Mouse (Mus musculus) CH12.LX (cell line): ENCODE results near the gene Ccdc38. TPM values are rescaled to one million over a fixed set of nuclear protein-coding genes. Genes with fewer than 3 reads are reported as not detected.

ENCODE experiments used
- DNase-seq: peaks from one replicate; pipeline ENCODE4 v3.0.0-alpha.2; 2013; ENCODE audit errors: extremely low read depth
- H3K27ac ChIP-seq: 2 replicates; pipeline ENCODE4 v1.5.1; 2012; ENCODE audit warnings: low read depth, mild to moderate bottlenecking, control low read depth, moderate library complexity; ENCODE audit not compliant: insufficient read depth
- H3K27me3 ChIP-seq: replicated peaks from 2 replicates; pipeline ENCODE3; 2012; ENCODE audit warnings: inconsistent platforms
- H3K36me3 ChIP-seq, 2 experiments: replicated peaks in 1 of 2; 2 replicates each; pipeline versions ENCODE3 to v1.6.1; 2012; ENCODE audit warnings: inconsistent platforms in 1 of 2, low read length in 1 of 2, mild to moderate bottlenecking in 1 of 2, mixed read lengths in 1 of 2, moderate library complexity in 1 of 2; ENCODE audit not compliant: control insufficient read depth in 1 of 2, insufficient read depth in 1 of 2
- H3K4me1 ChIP-seq, 2 experiments: 2 replicates each; pipeline ENCODE4 v1.6.1; 2012; ENCODE audit warnings: inconsistent platforms in 1 of 2, moderate library complexity in 1 of 2; ENCODE audit not compliant: insufficient read depth in 2 of 2, control insufficient read depth in 1 of 2
- H3K4me2 ChIP-seq: 2 replicates; pipeline ENCODE4 v1.6.1; 2012; ENCODE audit warnings: low read depth, mild to moderate bottlenecking, control low read depth; ENCODE audit not compliant: poor library complexity, insufficient read depth, severe bottlenecking
- H3K4me3 ChIP-seq, 3 experiments: fragments of 150-350 bp in 1 of 3; sonication (generic) in 1 of 3; replicated peaks in 1 of 3; 2 replicates each; pipeline versions ENCODE3 to v1.5.1; 2011 to 2012; ENCODE audit warnings: low read depth in 2 of 3, low read length in 2 of 3, mild to moderate bottlenecking in 2 of 3, moderate library complexity in 2 of 3, control low read depth in 1 of 3, improper control_type of control experiment in 1 of 3, inconsistent platforms in 1 of 3, mixed read lengths in 1 of 3; ENCODE audit not compliant: poor library complexity in 1 of 3
- H3K79me2 ChIP-seq: replicated peaks from 2 replicates; pipeline ENCODE4 v1.6.1; 2012; ENCODE audit warnings: mild to moderate bottlenecking, moderate library complexity; ENCODE audit not compliant: control insufficient read depth, poor library complexity, insufficient read depth, severe bottlenecking; ENCODE audit errors: extremely low read depth
- H3K9ac ChIP-seq: 2 replicates; pipeline ENCODE4 v1.6.1; 2012; ENCODE audit warnings: low read depth, mild to moderate bottlenecking, control low read depth, moderate library complexity; ENCODE audit not compliant: insufficient read depth
- H3K9me3 ChIP-seq: replicated peaks from 2 replicates; pipeline ENCODE3; 2012; ENCODE audit warnings: low read length, inconsistent platforms, mixed read lengths
- CHD1 ChIP-seq: IDR thresholded peaks from 2 replicates; pipeline ENCODE4 v1.6.1; 2012; ENCODE audit warnings: low read depth, low read length, improper control_type of control experiment, inconsistent platforms
- CHD2 ChIP-seq: IDR thresholded peaks from 2 replicates; pipeline ENCODE4 v1.6.1; 2011; ENCODE audit warnings: low read length, improper control_type of control experiment
- CTCF ChIP-seq, 2 experiments: IDR thresholded peaks in 1 of 2; conservative IDR thresholded peaks in 1 of 2; 2 replicates each; pipeline ENCODE4 v1.5.1; 2011 to 2012; ENCODE audit warnings: low read depth in 2 of 2, low read length in 2 of 2, improper control_type of control experiment in 1 of 2, inconsistent platforms in 1 of 2, mild to moderate bottlenecking in 1 of 2, moderate library complexity in 1 of 2
- ELF1 ChIP-seq: IDR thresholded peaks from 2 replicates; pipeline ENCODE4 v1.6.1; 2014; ENCODE audit warnings: low read depth, mild to moderate bottlenecking, inconsistent platforms, low read length, improper control_type of control experiment
- EP300 ChIP-seq: IDR thresholded peaks from 2 replicates; pipeline ENCODE4 v1.6.1; 2011; ENCODE audit warnings: low read length, improper control_type of control experiment
- GABPA ChIP-seq: IDR thresholded peaks from 2 replicates; pipeline ENCODE4 v1.6.1; 2012; ENCODE audit warnings: low read depth, low read length, improper control_type of control experiment, inconsistent platforms; ENCODE audit not compliant: insufficient replicate concordance
- HCFC1 ChIP-seq: IDR thresholded peaks from 2 replicates; pipeline ENCODE4 v1.6.1; 2012; ENCODE audit warnings: low read depth, mild to moderate bottlenecking, inconsistent platforms, low read length, improper control_type of control experiment
- IRF4 ChIP-seq: IDR thresholded peaks from 2 replicates; pipeline ENCODE4 v1.6.1; 2014; ENCODE audit warnings: low read depth, mild to moderate bottlenecking, inconsistent platforms, low read length, improper control_type of control experiment
- JUN ChIP-seq: IDR thresholded peaks from 2 replicates; pipeline ENCODE4 v1.6.1; 2011; ENCODE audit warnings: low read depth, mild to moderate bottlenecking, low read length, improper control_type of control experiment, moderate library complexity; ENCODE audit not compliant: insufficient read depth
- JUND ChIP-seq: conservative IDR thresholded peaks from 2 replicates; pipeline ENCODE4 v1.6.1; 2011; ENCODE audit warnings: low read depth, low read length, improper control_type of control experiment
- KAT2A ChIP-seq: IDR thresholded peaks from 2 replicates; pipeline ENCODE4 v1.6.1; 2012; ENCODE audit warnings: low read length, improper control_type of control experiment, inconsistent platforms; ENCODE audit not compliant: insufficient replicate concordance
- MAFK ChIP-seq: IDR thresholded peaks from 2 replicates; pipeline ENCODE4 v1.6.1; 2011; ENCODE audit warnings: low read length, improper control_type of control experiment; ENCODE audit not compliant: insufficient replicate concordance
- MAX ChIP-seq: IDR thresholded peaks from 2 replicates; pipeline ENCODE4 v1.6.1; 2011; ENCODE audit warnings: low read length, improper control_type of control experiment
- MAZ ChIP-seq: IDR thresholded peaks from 2 replicates; pipeline ENCODE4 v1.6.1; 2012; ENCODE audit warnings: low read depth, mild to moderate bottlenecking, inconsistent platforms, low read length, improper control_type of control experiment, moderate library complexity
- MEF2A ChIP-seq: IDR thresholded peaks from 2 replicates; pipeline ENCODE4 v1.6.1; 2014; ENCODE audit warnings: low read depth, mild to moderate bottlenecking, inconsistent platforms, low read length, improper control_type of control experiment, borderline replicate concordance
- MXI1 ChIP-seq: IDR thresholded peaks from 2 replicates; pipeline ENCODE4 v1.6.1; 2011; ENCODE audit warnings: mild to moderate bottlenecking, low read depth, low read length, improper control_type of control experiment
- MYC ChIP-seq: IDR thresholded peaks from 2 replicates; pipeline ENCODE4 v1.6.1; 2011; ENCODE audit warnings: low read depth, mild to moderate bottlenecking, improper control_type of control experiment, low read length
- NELFE ChIP-seq: IDR thresholded peaks from 2 replicates; pipeline ENCODE4 v1.6.1; 2011; ENCODE audit warnings: low read depth, low read length, improper control_type of control experiment
- NRF1 ChIP-seq: IDR thresholded peaks from 2 replicates; pipeline ENCODE4 v1.6.1; 2014; ENCODE audit warnings: low read depth, mild to moderate bottlenecking, inconsistent platforms, low read length, improper control_type of control experiment, moderate library complexity
- PAX5 ChIP-seq: IDR thresholded peaks from 2 replicates; pipeline ENCODE4 v1.6.1; 2012; ENCODE audit warnings: low read length, inconsistent platforms, mixed read lengths
- POLR2AphosphoS2 ChIP-seq: IDR thresholded peaks from 2 replicates; pipeline ENCODE4 v1.6.1; 2011; ENCODE audit warnings: low read depth, low read length, improper control_type of control experiment
- RAD21 ChIP-seq: IDR thresholded peaks from 2 replicates; pipeline ENCODE4 v1.6.1; 2011; ENCODE audit warnings: low read depth, mild to moderate bottlenecking, low read length, improper control_type of control experiment, moderate library complexity
- RCOR1 ChIP-seq: conservative IDR thresholded peaks from 2 replicates; pipeline ENCODE4 v1.6.1; 2012; ENCODE audit warnings: low read depth, mild to moderate bottlenecking, inconsistent platforms, low read length, improper control_type of control experiment
- SIN3A ChIP-seq: IDR thresholded peaks from 2 replicates; pipeline ENCODE4 v1.6.1; 2012; ENCODE audit warnings: low read length, improper control_type of control experiment, inconsistent platforms
- SMC3 ChIP-seq: IDR thresholded peaks from 2 replicates; pipeline ENCODE4 v1.6.1; 2011; ENCODE audit warnings: low read depth, low read length, improper control_type of control experiment
- TCF12 ChIP-seq: IDR thresholded peaks from 2 replicates; pipeline ENCODE4 v1.6.1; 2014; ENCODE audit warnings: low read depth, mild to moderate bottlenecking, inconsistent platforms, low read length, improper control_type of control experiment
- USF2 ChIP-seq: conservative IDR thresholded peaks from 2 replicates; pipeline ENCODE4 v1.6.1; 2011; ENCODE audit warnings: low read depth, low read length, improper control_type of control experiment
- ZC3H11A ChIP-seq: IDR thresholded peaks from 2 replicates; pipeline ENCODE4 v1.6.1; 2012; ENCODE audit warnings: low read depth, mild to moderate bottlenecking, inconsistent platforms, low read length, improper control_type of control experiment
- ZMIZ1 ChIP-seq: IDR thresholded peaks from 2 replicates; pipeline ENCODE4 v1.6.1; 2012; ENCODE audit warnings: low read depth, mild to moderate bottlenecking, inconsistent platforms, low read length, improper control_type of control experiment
- ZNF384 ChIP-seq: IDR thresholded peaks from 2 replicates; pipeline ENCODE4 v1.6.1; 2012; ENCODE audit warnings: low read depth, low read length, improper control_type of control experiment, inconsistent platforms
- dilution Hi-C: fragments of 300-500 bp; cut with MboI; formaldehyde crosslinking; loops from 2 replicates; pipeline ENCODE4 v1.14.3; 2020; ENCODE audit warnings: low sequenced_read_pairs; ENCODE audit not compliant: extremely low pct_unique_long_range_greater_than_20kb, extremely low pct_ligation_motif_present
- in situ Hi-C: fragments of 300-500 bp; cut with MboI; formaldehyde crosslinking; loops from 3 replicates; pipeline ENCODE4 v1.14.3; 2019; ENCODE audit warnings: low sequenced_read_pairs, low pct_ligation_motif_present, low pct_unique_long_range_greater_than_20kb, mixed read lengths
- polyA plus RNA-seq: library from polyadenylated mRNA; unstranded; fragments of >175 nt; gene quantifications from 2 replicates; pipeline ENCODE4 v1.2.1, GENCODE M21; 2012; ENCODE audit warnings: low read depth; ENCODE audit not compliant: insufficient read length
- total RNA-seq, 2 experiments: library from RNA; depleted of rRNA; stranded (reverse); fragments of 300-350 nt in 1 of 2; fragments of >200 nt in 1 of 2; gene quantifications; 2 replicates each; pipeline ENCODE4 v1.2.3; 2012 to 2014

The Ccdc38 gene
- total and polyA plus RNA-seq, 3 experiments, result 9.2 to 47.3 (median 17.9) TPM

GRCm38 (mm10) chr10:93592456-93592855 lies 52.0 kb downstream of the Ccdc38 start:
- no peak overlapping the region for H3K4me2 ChIP-seq
- no peaks in the 10 kb centered on the region for H3K27me3 ChIP-seq
- DNase-seq, result no peak
- peaks cover 4 to 6% of the 10 kb centered on the region in 2 experiments for H3K36me3 ChIP-seq
- H3K27ac ChIP-seq, result no peak overlapping the region
- H3K9ac ChIP-seq, result no peak overlapping the region
- no peaks in the 10 kb centered on the region for H3K9me3 ChIP-seq
- dilution Hi-C loops (no loop called here), in situ Hi-C loops (loop anchor here (5.0 to 25.0 kb wide), 2 partner anchors 220 to 530 kb away; no protein-coding TSS in a partner anchor)
- no peak for TF ChIP-seq NELFE
- no peak for TF ChIP-seq CHD1
- no peak for TF ChIP-seq IRF4
- TF ChIP-seq MXI1, result no peak
- no peak for TF ChIP-seq RCOR1
- peak; percentile 47 for TF ChIP-seq SMC3
- TF ChIP-seq CTCF (conservative IDR thresholded peaks at IDR 0.05 in 1 of 2, IDR thresholded peaks at IDR 0.05 in 1 of 2; ENCODE audit: low read depth in 2 of 2, low read length in 2 of 2), result peak in 1 of 2 experiments; percentile 54; a peak in 2 of 4 replicates
- TF ChIP-seq CHD2, result no peak
- TF ChIP-seq MAX, result no peak
- TF ChIP-seq MAZ, result no peak
- no peak for TF ChIP-seq MYC
- peak; percentile 35 for TF ChIP-seq RAD21
- no peak for TF ChIP-seq EP300
- H3K4me1 ChIP-seq, result peaks cover 5 to 21% of the 10 kb centered on the region in 2 experiments
- no peak overlapping the region for H3K4me3 ChIP-seq
- peaks cover 18% of the 10 kb centered on the region for H3K79me2 ChIP-seq

- Histone ChIP-seq H3K4me2 (peak overlapping the region; percentile 26), H3K79me2 (peaks cover 2% of the 10 kb centered on the region), H3K9me3 (no peaks in the 10 kb centered on the region), H3K36me3 (no peaks in the 10 kb centered on the region), H3K27me3 (no peaks in the 10 kb centered on the region), H3K4me3 (peak overlapping the region; percentile 38 to 52 (median 43)), H3K27ac (no peak overlapping the region), H3K9ac (peak overlapping the region; percentile 72), H3K4me1 (peaks cover 0 to 12% of the 10 kb centered on the region in 2 experiments; a peak in 2 of 4 replicates)
- dilution Hi-C loops, result no loop called here
- DNase-seq, result peak; percentile 93
- in situ Hi-C loops, result loop anchor here (5.0 to 25.0 kb wide), 2 partner anchors 218 to 532 kb away; no protein-coding TSS in a partner anchor
- no peak for TF ChIP-seq KAT2A
- no peak for TF ChIP-seq MAZ
- TF ChIP-seq TCF12, result no peak
- no peak for TF ChIP-seq ZMIZ1
- TF ChIP-seq ELF1, result peak; percentile 44; the same call in 1 of the 2 replicates
- peak; percentile 93 for TF ChIP-seq MAX
- 0 out of 2 replicates have a peak, but pooled peaks have one; percentile 24 for TF ChIP-seq MEF2A
- no peak; the same call in 1 of the 2 replicates for TF ChIP-seq IRF4
- peak; percentile 96 for TF ChIP-seq MYC
- no peak for TF ChIP-seq USF2
- no peak for TF ChIP-seq RCOR1
- TF ChIP-seq NRF1, result peak; percentile 70
- peak; percentile 24 to 87; a peak in 3 of 4 replicates for TF ChIP-seq CTCF (conservative IDR thresholded peaks at IDR 0.05 in 1 of 2, IDR thresholded peaks at IDR 0.05 in 1 of 2; ENCODE audit: low read depth in 2 of 2, low read length in 2 of 2)
- peak; percentile 67 for TF ChIP-seq JUN
- peak; percentile 55 for TF ChIP-seq HCFC1
- TF ChIP-seq SIN3A, result no peak; the same call in 1 of the 2 replicates
- no peak for TF ChIP-seq ZNF384
- 0 out of 2 replicates have a peak, but pooled peaks have one; percentile 41 for TF ChIP-seq JUND
- TF ChIP-seq SMC3, result peak; percentile 81
- TF ChIP-seq NELFE, result peak; percentile 61; the same call in 1 of the 2 replicates
- no peak; the same call in 1 of the 2 replicates for TF ChIP-seq ZC3H11A
- no peak for TF ChIP-seq MAFK
- no peak for TF ChIP-seq PAX5
- TF ChIP-seq POLR2AphosphoS2, result no peak
- TF ChIP-seq EP300, result no peak
- TF ChIP-seq GABPA, result no peak
Measured at GRCm38 (mm10) chr10:93594022-93594482, 53.6 kb downstream of the Ccdc38 start.
